Mouse (Mus musculus): ENCODE results near the gene Prep. TPM values are rescaled to one million over a fixed set of nuclear protein-coding genes. Genes with fewer than 3 reads are reported as not detected.

Prep gene
- polyA plus RNA-seq, 1 experiment from 2014 or later, result 7.5 TPM

DNA sequence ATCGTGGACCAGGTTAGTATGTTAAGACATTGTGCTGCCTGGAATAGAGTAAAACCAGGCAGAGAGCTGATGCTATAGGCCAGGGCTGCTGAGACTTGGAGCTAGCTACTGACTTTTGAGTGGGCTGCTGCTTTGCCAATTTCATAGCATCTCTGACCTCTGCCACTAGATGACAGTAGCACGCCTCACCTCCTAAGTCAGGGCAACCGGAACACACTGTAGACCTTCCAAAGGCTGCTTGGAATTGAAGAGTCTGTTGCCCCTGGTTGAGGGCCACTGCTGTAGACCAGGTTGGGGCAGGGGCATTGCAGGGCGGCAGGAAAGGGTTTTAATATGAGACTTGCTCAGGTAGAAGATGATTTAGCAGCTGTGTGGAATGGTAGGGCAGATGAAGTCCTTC is 47.5 kb downstream of the Prep start:
- Histone ChIP-seq H3K4me3 (ENCODE audit: inconsistent target) (no peak overlapping the region), H3K79me2 (ENCODE audit: inconsistent target) (no peaks in the 10 kb centered on the region), H3K27ac (no peak overlapping the region), H3K36me3 (ENCODE audit: inconsistent target) (peaks cover 28% of the 10 kb centered on the region; the same call in 1 of the 2 replicates)
- WGBS (ENCODE audit: missing documents), result 94% methylated on average over 4 of the region's 4 CpGs

DNA sequence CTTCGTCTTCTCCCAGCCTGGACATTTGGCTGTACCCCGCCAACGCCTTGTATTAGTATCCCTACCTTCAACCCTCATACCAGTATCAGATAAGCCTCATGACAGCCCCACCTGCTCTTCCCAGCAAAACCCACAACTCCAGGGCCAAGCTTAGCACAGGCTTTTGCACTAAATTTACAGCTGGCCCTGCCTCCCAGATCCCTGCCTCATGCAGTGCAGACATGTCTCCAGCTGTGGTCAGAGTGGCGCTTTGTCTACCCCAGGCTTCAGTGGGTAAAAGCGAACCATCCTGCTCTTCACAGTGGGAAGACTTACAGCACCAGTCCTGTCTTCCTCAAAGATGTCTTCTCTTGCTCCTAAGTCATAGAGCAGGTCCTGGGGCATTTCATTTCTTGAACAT is 49.8 kb downstream of the Prep start:
- Histone ChIP-seq H3K36me3 (ENCODE audit: inconsistent target) (peaks cover 38% of the 10 kb centered on the region; the same call in 1 of the 2 replicates), H3K27ac (no peak overlapping the region), H3K4me3 (ENCODE audit: inconsistent target) (no peak overlapping the region), H3K79me2 (ENCODE audit: inconsistent target) (no peaks in the 10 kb centered on the region)
- 100% methylated on average over 5 of the region's 5 CpGs for WGBS (ENCODE audit: missing documents)

DNA sequence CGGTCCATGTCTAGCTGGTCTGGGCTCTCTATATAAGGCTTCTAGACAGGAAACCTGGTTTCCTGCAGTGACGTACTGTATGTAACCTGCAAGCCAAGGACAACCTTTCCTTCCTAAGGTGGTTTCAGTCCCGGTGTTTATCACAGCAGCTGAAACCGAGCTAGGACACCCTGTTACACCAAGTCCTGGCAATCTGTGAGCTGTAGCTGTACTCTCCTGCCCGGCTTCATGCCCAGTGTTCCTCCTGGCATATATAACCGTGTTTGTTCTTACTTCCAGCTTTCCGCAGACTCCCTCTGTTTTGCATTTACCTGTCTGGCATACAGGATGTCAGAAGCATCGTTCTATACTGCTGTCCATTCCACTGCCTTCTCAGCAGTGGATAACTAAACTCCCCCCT is 51.4 kb downstream of the Prep start:
- no peak overlapping the region for H3K27ac ChIP-seq
- 91% methylated on average over 8 of the region's 8 CpGs for WGBS (ENCODE audit: missing documents)
- H3K4me3 ChIP-seq (ENCODE audit: inconsistent target), result no peak overlapping the region
- peaks cover 44% of the 10 kb centered on the region; the same call in 1 of the 2 replicates for H3K36me3 ChIP-seq (ENCODE audit: inconsistent target)
- no peaks in the 10 kb centered on the region for H3K79me2 ChIP-seq (ENCODE audit: inconsistent target)

DNA sequence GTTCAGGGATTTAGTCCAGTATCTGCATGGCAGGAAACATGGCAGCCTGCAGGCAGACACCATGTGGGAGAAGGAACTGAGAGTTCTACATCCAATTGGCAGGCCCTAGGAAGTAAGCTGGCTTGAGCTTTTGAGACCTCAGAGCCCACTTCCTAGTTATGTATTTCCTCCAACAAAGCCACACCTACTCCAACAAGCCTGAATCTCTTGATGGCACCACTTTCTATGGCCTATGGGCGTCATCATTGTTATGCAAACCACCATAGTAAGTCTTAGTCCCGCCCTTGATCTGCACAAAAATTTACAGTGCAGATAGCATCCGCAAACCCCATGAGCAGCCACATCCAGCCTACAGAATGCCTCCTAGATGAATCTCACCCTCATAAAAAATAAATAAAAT is 54.6 kb downstream of the Prep start:
- 92% methylated on average over 3 of the region's 3 CpGs for WGBS (ENCODE audit: missing documents)
- no peak overlapping the region for H3K27ac ChIP-seq
- no peak overlapping the region for H3K4me3 ChIP-seq (ENCODE audit: inconsistent target)
- H3K36me3 ChIP-seq (ENCODE audit: inconsistent target), result peaks cover 26% of the 10 kb centered on the region; the same call in 1 of the 2 replicates
- H3K79me2 ChIP-seq (ENCODE audit: inconsistent target), result no peaks in the 10 kb centered on the region

DNA sequence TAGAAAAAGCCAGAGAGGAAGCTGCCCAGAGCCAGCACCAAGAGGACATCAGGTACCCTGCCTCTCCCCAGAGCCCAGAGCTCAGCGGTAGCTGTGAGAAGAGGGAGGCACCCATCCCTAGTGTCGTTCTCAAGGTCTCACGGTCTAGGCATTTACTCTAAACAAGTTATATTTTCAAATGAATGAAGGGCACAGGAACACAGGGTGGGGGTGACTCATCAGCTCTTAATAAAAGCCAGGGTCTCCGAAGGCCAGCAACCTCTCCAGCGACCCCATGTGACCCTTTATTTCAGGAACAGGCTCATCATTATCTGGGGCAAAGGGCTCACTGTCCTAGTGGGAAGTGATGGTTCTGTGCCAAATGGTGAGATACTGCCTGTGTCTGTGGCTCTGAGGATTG is 55.5 kb downstream of the Prep start:
- no peaks in the 10 kb centered on the region for H3K79me2 ChIP-seq (ENCODE audit: inconsistent target)
- no peak overlapping the region for H3K4me3 ChIP-seq (ENCODE audit: inconsistent target)
- H3K27ac ChIP-seq, result no peak overlapping the region
- WGBS (ENCODE audit: missing documents), result 98% methylated on average over 5 of the region's 5 CpGs
- H3K36me3 ChIP-seq (ENCODE audit: inconsistent target), result peaks cover 25% of the 10 kb centered on the region

DNA sequence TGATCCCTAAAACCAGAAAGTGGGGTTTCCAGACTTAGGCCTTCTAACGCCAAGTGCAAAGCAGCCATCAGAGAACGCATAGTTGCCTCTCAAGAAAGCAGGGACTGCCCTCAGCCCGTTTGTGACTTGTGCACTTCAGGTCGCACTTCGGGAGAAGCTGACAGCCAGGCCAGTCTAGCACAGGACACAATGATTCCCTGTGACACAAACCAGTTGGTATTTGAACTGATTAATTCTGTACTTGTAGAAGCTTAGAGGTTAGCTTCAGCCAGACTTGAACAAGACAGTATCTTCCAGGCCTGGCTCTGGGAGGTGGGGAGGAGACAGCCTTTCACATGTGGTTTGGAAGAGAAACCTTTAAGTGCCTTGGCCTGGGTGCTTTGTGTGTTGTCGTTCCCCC is 56.0 kb downstream of the Prep start:
- peaks cover 24% of the 10 kb centered on the region for H3K36me3 ChIP-seq (ENCODE audit: inconsistent target)
- no peak overlapping the region for H3K4me3 ChIP-seq (ENCODE audit: inconsistent target)
- 89% methylated on average over 6 of the region's 6 CpGs for WGBS (ENCODE audit: missing documents)
- no peak overlapping the region for H3K27ac ChIP-seq
- H3K79me2 ChIP-seq (ENCODE audit: inconsistent target), result no peaks in the 10 kb centered on the region

DNA sequence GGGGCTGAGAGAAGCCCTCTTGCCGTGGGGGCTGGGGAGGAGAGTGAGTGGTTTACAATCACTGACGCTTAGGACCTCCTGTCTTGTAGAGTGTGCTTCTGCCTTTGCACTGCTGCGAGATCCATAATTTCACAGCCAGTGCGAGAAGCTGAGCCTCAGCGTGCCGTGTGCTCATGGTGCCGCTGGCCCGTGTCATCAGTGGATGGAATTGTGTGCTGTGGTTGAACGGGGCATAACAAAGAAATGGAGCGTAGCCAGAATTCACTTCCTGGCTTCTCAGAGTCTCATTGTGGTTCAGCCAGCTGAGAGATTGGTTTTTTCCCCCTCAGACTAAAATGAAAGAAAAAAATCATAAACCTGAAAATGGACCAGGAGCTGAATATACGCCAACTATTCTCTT is 62.1 kb downstream of the Prep start:
- WGBS (ENCODE audit: missing documents), result 40% methylated on average over 11 of the region's 11 CpGs
- Histone ChIP-seq H3K79me2 (ENCODE audit: inconsistent target) (no peaks in the 10 kb centered on the region), H3K36me3 (ENCODE audit: inconsistent target) (peaks cover 14% of the 10 kb centered on the region; the same call in 1 of the 2 replicates), H3K27ac (no peak overlapping the region), H3K4me3 (ENCODE audit: inconsistent target) (no peak overlapping the region)

DNA sequence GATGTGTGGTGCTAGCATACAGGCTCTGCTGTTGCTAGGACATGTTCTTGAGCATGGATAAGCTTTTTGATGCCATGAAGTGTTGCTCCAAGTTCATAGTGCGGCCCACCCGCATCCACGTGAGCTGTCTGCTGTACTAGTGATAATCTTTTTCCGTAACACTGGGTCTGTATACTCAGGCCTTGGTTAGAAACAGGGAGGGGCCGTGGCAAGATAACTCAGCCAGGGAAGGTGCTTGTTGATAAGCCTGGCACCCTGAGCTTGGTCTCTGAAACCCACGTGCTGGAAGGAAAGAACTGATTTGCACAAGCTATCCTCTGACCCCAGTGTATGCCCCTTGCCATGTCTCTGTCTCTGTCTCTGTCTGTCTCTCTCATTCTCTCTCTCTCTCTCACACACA is 63.0 kb downstream of the Prep start:
- no peak overlapping the region for H3K4me3 ChIP-seq (ENCODE audit: inconsistent target)
- WGBS (ENCODE audit: missing documents), result 87% methylated on average over 6 of the region's 6 CpGs
- no peaks in the 10 kb centered on the region for H3K79me2 ChIP-seq (ENCODE audit: inconsistent target)
- no peak overlapping the region for H3K27ac ChIP-seq
- peaks cover 14% of the 10 kb centered on the region; the same call in 1 of the 2 replicates for H3K36me3 ChIP-seq (ENCODE audit: inconsistent target)

DNA sequence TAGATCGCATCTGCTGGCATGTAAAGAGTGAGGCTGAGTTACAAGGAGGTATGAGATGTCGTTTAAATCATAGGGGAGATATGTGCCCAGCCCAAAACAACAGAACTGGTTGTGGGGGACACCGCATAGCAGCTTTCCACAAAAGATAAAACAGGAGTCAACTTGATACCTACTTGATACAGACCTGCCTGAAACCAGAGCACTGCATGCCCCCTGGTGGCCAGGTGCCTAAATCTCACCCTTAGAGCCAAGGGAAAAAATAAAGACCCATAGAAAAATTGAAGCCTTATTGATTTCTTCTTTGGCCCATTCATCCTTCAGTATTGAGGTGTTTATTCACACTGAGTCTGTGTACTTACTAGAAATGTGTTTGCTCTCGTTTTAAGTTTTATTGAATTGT is 65.4 kb downstream of the Prep start:
- Histone ChIP-seq H3K4me3 (ENCODE audit: inconsistent target) (no peak overlapping the region), H3K36me3 (ENCODE audit: inconsistent target) (peaks cover 8% of the 10 kb centered on the region; the same call in 1 of the 2 replicates), H3K79me2 (ENCODE audit: inconsistent target) (no peaks in the 10 kb centered on the region), H3K27ac (no peak overlapping the region)
- 92% methylated on average over 4 of the region's 4 CpGs for WGBS (ENCODE audit: missing documents)

DNA sequence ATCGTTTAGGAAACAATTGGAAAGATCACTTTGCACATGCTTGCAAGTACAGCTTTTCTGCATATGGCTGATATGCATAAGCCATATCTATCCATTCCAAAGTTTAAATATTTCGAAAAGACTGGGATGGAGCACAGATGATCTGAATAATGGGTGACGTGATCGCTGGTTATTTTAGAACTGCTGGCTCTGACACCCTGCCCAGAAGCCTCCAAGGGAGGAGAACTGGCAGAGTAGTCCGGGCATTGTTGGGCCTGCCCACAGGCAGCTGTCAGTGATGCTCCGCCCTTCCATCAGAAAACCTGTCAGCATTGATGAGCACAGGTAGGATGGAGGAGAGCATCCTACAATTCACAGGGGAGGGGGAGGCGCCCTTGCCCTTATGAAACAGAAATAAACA is 69.8 kb downstream of the Prep start:
- no peaks in the 10 kb centered on the region for H3K36me3 ChIP-seq (ENCODE audit: inconsistent target)
- WGBS (ENCODE audit: missing documents), result 97% methylated on average over 7 of the region's 7 CpGs
- H3K27ac ChIP-seq, result no peak overlapping the region
- H3K79me2 ChIP-seq (ENCODE audit: inconsistent target), result no peaks in the 10 kb centered on the region
- H3K4me3 ChIP-seq (ENCODE audit: inconsistent target), result no peak overlapping the region

DNA sequence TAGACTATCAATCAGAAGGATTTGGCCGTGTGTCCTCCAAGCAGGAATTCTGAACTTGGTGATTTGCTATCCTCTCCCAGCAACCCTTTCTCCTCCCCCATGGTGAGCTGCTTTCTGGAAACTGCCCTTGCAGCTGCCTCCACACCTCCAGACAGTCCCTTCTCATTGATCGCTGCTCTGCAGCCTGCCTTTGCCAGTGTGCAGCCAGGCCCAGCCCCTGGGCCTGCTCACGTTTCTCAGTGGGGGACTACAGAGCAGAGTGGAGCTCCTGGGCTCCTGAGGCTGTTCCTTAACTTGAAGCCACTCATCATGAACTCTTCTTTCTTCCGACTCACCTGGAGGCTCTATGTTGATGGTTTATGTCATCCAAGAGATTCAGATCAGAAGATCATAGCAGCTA is 72.9 kb downstream of the Prep start:
- Histone ChIP-seq H3K79me2 (ENCODE audit: inconsistent target) (no peaks in the 10 kb centered on the region), H3K4me3 (ENCODE audit: inconsistent target) (no peak overlapping the region), H3K27ac (no peak overlapping the region), H3K36me3 (ENCODE audit: inconsistent target) (no peaks in the 10 kb centered on the region)
- WGBS (ENCODE audit: missing documents), result 96% methylated on average over 4 of the region's 4 CpGs

DNA sequence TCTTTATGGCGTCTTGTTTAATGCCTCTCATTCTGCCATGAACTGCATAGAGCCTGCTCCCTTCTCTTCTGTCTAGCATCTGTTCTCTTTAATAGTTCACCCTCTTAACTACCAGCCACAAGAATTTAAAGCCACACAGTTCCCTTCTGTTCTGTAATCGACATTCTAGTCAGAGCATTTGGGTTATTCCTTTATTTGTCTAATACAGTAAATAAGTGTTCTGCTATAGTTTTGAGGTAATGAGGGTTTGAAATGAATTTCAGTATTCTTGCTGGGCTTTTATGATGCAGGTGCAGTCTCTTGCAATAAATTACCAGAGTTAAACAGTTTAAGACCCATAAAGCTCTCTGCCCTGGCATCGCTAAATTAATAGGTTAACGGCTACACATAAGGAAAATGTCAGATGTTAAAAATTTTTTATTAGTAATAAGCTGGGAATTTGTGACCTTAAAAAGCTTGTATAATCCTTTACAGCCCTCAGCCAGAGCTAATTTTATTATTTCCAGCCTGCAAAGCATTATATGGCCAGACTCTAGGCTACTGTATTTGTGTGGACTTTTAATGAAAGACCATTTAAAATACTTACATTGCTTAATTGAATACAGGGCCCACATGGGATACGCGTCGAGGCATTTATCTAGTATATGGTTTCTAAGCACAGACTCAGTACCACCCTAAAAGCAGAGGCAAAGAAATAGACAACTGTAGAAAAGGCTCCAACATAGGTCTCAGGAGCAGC is 73.6 kb downstream of the Prep start:
- Histone ChIP-seq H3K79me2 (ENCODE audit: inconsistent target) (no peaks in the 10 kb centered on the region), H3K36me3 (ENCODE audit: inconsistent target) (no peaks in the 10 kb centered on the region), H3K27ac (no peak overlapping the region), H3K4me3 (ENCODE audit: inconsistent target) (no peak overlapping the region)
- WGBS (ENCODE audit: missing documents), result 97% methylated on average over 7 of the region's 7 CpGs

DNA sequence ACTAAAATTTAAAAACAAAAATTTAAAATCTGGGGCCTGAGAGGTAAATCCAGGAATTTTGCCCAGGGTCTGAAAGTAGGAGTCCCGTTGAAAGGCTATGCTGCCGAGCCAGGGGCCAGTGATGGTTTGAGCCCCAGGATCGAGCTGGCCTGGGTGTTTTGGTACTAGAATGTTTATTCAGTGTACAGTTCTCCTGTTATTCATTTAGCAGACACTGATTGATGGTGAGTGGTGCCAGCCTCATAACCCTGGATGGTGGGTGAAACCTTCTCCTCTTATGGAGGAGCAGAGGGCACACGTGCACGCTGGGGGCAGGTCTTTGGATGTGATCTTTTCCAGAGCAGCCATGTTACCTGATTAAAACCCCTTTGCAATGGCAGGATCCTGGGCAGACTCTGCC is 75.4 kb downstream of the Prep start:
- Histone ChIP-seq H3K4me3 (ENCODE audit: inconsistent target) (no peak overlapping the region), H3K36me3 (ENCODE audit: inconsistent target) (no peaks in the 10 kb centered on the region), H3K27ac (no peak overlapping the region), H3K79me2 (ENCODE audit: inconsistent target) (no peaks in the 10 kb centered on the region)
- 95% methylated on average over 5 of the region's 5 CpGs for WGBS (ENCODE audit: missing documents)

DNA sequence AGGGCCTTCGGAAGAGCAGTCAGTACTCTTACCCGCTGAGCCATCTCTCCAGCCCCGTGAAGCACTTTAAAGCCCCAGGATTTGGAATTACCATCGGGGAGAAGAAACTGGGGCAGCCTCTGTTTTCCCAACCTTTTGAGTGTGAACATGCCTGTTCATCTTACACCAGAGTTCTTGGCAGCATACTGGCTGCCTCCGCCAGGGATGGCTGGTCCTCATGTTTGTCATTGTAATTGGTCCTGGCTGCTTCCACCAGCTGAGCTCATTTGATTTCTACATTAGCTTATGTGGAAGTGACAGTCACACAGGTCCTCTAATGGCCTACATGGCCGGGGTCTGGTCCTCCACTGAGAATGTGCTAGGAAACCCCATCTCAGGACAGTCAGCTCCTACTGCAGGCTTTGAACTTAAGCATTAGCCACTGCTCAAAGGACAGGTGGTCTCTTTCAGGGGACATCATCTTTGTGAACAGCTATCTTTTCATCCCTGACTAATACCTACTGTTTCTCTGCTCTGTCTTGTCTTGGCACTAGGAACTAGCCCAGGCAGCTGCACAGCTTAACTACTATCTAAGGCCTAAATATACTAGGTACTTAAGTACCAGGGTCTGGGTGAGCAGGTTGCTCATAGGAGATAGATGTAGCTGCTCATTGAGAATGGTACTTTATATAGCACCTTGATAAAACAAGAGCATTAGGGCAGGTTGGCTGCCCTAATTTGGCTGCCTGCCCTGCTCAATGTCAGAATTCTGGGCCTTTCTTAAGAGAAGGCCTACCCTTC is 77.2 kb downstream of the Prep start:
- WGBS (ENCODE audit: missing documents), result 94% methylated on average over 6 of the region's 6 CpGs
- Histone ChIP-seq H3K27ac (no peak overlapping the region), H3K36me3 (ENCODE audit: inconsistent target) (no peaks in the 10 kb centered on the region), H3K4me3 (ENCODE audit: inconsistent target) (no peak overlapping the region), H3K79me2 (ENCODE audit: inconsistent target) (no peaks in the 10 kb centered on the region)

DNA sequence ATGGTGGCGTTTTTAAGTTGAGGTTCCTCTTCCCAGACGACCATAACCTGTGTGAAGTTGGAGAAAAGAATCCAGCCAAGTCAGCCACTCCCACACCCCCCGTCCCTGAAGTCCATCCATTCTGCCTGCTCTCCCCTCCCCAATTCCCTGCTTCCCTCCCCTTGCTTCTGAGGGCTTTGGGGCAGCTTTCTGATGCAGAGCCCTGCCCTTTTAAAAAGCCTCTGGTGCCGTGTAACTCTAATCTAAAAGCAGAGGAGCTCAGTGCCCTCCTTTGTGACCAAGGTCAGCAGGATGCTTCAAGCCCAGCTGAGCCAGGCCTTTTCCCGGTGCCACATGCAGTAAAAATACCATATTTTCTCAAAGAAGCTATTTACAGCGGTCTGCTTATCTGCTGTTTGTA is 79.8 kb downstream of the Prep start:
- Histone ChIP-seq H3K27ac (no peak overlapping the region), H3K36me3 (ENCODE audit: inconsistent target) (peaks cover 16% of the 10 kb centered on the region; the same call in 1 of the 2 replicates), H3K4me3 (ENCODE audit: inconsistent target) (no peak overlapping the region), H3K79me2 (ENCODE audit: inconsistent target) (no peaks in the 10 kb centered on the region)
- 81% methylated on average over 6 of the region's 6 CpGs for WGBS (ENCODE audit: missing documents)

Measured in macrophage (primary cell).